Mouse (Mus musculus) MEL (cell line): Measurements from ENCODE around the gene Atl3. TPM values are rescaled to one million over a fixed set of nuclear protein-coding genes. Genes with fewer than 3 reads are reported as not detected.

Source experiments
- DNase-seq: peaks from one replicate; pipeline ENCODE4 v3.0.0; 2011; ENCODE audit warnings: low read depth, low spot score
- H3K27ac ChIP-seq: 2 replicates; pipeline ENCODE4 v1.5.1; 2012; ENCODE audit warnings: low read depth, mild to moderate bottlenecking, control low read depth, low read length, moderate library complexity; ENCODE audit not compliant: control insufficient read depth
- H3K27me3 ChIP-seq, 2 experiments: fragments of 150-350 bp in 1 of 2; sonication (generic) in 1 of 2; 2 replicates each; pipeline ENCODE4 v1.6.1; 2012; ENCODE audit warnings: low read length in 2 of 2, mild to moderate bottlenecking in 2 of 2, improper control_type of control experiment in 1 of 2, moderate library complexity in 1 of 2; ENCODE audit not compliant: insufficient read depth in 2 of 2, control insufficient read depth in 1 of 2
- H3K36me3 ChIP-seq, 2 experiments: 2 replicates each; pipeline ENCODE4 v1.6.1; 2012 to 2014; ENCODE audit warnings: low read length in 2 of 2, improper control_type of control experiment in 1 of 2, inconsistent platforms in 1 of 2, mild to moderate bottlenecking in 1 of 2; ENCODE audit not compliant: insufficient read depth in 2 of 2, control insufficient read depth in 1 of 2
- H3K4me1 ChIP-seq, 2 experiments: fragments of 150-350 bp in 1 of 2; sonication (generic) in 1 of 2; 2 replicates each; pipeline ENCODE4 v1.6.1; 2012; ENCODE audit warnings: low read length in 2 of 2, improper control_type of control experiment in 1 of 2, mild to moderate bottlenecking in 1 of 2; ENCODE audit not compliant: insufficient read depth in 2 of 2, control insufficient read depth in 1 of 2
- H3K4me3 ChIP-seq, 2 experiments: fragments of 150-350 bp in 1 of 2; sonication (generic) in 1 of 2; 2 replicates each; pipeline ENCODE4 v1.5.1; 2012; ENCODE audit warnings: low read depth in 2 of 2, low read length in 2 of 2, mild to moderate bottlenecking in 2 of 2, moderate library complexity in 2 of 2, control low read depth in 1 of 2, improper control_type of control experiment in 1 of 2; ENCODE audit not compliant: control insufficient read depth in 1 of 2, insufficient read depth in 1 of 2
- H3K79me2 ChIP-seq: 2 replicates; pipeline ENCODE4 v1.6.1; 2012; ENCODE audit warnings: mild to moderate bottlenecking, low read length, moderate library complexity; ENCODE audit not compliant: control insufficient read depth, poor library complexity, insufficient read depth
- H3K9ac ChIP-seq: 2 replicates; pipeline ENCODE4 v1.6.1; 2012; ENCODE audit warnings: low read depth, mild to moderate bottlenecking, control low read depth, low read length, moderate library complexity; ENCODE audit not compliant: control insufficient read depth, poor library complexity, severe bottlenecking
- H3K9me3 ChIP-seq: fragments of 150-350 bp; sonication (generic); replicated peaks from 2 replicates; pipeline ENCODE4 v1.6.1; 2012; ENCODE audit warnings: mild to moderate bottlenecking, low read length, improper control_type of control experiment, moderate library complexity; ENCODE audit not compliant: insufficient read depth
- BHLHE40 ChIP-seq: IDR thresholded peaks from 2 replicates; pipeline ENCODE4 v1.6.1; 2012; ENCODE audit warnings: low read depth, mild to moderate bottlenecking, inconsistent platforms, low read length, improper control_type of control experiment, borderline replicate concordance
- CHD2 ChIP-seq: IDR thresholded peaks from 2 replicates; pipeline ENCODE4 v1.6.1; 2011; ENCODE audit warnings: low read length, improper control_type of control experiment
- CTCF ChIP-seq, 3 experiments: IDR thresholded peaks in 2 of 3; conservative IDR thresholded peaks in 1 of 3; 2 replicates each; pipeline ENCODE4 v1.5.1; 2011 to 2012; ENCODE audit warnings: low read length in 3 of 3, low read depth in 2 of 3, mild to moderate bottlenecking in 2 of 3, improper control_type of control experiment in 1 of 3, inconsistent platforms in 1 of 3, mixed read lengths in 1 of 3, moderate library complexity in 1 of 3; ENCODE audit not compliant: control insufficient read depth in 1 of 3, insufficient read depth in 1 of 3, poor library complexity in 1 of 3, severe bottlenecking in 1 of 3
- E2F4 ChIP-seq: IDR thresholded peaks from 2 replicates; pipeline ENCODE4 v1.6.1; 2011; ENCODE audit warnings: low read depth, low read length, improper control_type of control experiment, borderline replicate concordance
- GATA1 ChIP-seq: IDR thresholded peaks from 2 replicates; pipeline ENCODE4 v1.6.1; 2011; ENCODE audit warnings: low read depth, low read length, improper control_type of control experiment
- HCFC1 ChIP-seq: IDR thresholded peaks from 2 replicates; pipeline ENCODE4 v1.6.1; 2012; ENCODE audit warnings: low read depth, mild to moderate bottlenecking, inconsistent platforms, low read length, improper control_type of control experiment, moderate library complexity
- MAX ChIP-seq: IDR thresholded peaks from 2 replicates; pipeline ENCODE4 v1.6.1; 2011; ENCODE audit warnings: low read length, improper control_type of control experiment
- MAZ ChIP-seq: IDR thresholded peaks from 2 replicates; pipeline ENCODE4 v1.6.1; 2012; ENCODE audit warnings: low read depth, mild to moderate bottlenecking, inconsistent platforms, low read length, improper control_type of control experiment
- MEF2A ChIP-seq: IDR thresholded peaks from 2 replicates; pipeline ENCODE4 v1.6.1; 2014; ENCODE audit warnings: low read depth, mild to moderate bottlenecking, inconsistent platforms, low read length, improper control_type of control experiment; ENCODE audit not compliant: poor library complexity, insufficient replicate concordance, severe bottlenecking; ENCODE audit errors: extremely low read depth
- MXI1 ChIP-seq: IDR thresholded peaks from 2 replicates; pipeline ENCODE4 v1.6.1; 2011; ENCODE audit warnings: mild to moderate bottlenecking, low read depth, low read length, improper control_type of control experiment
- MYC ChIP-seq: IDR thresholded peaks from 2 replicates; pipeline ENCODE4 v1.6.1; 2011; ENCODE audit warnings: low read depth, mild to moderate bottlenecking, low read length, improper control_type of control experiment, moderate library complexity
- NELFE ChIP-seq: IDR thresholded peaks from 2 replicates; pipeline ENCODE4 v1.6.1; 2011; ENCODE audit warnings: low read depth, low read length, improper control_type of control experiment
- NRF1 ChIP-seq: IDR thresholded peaks from 2 replicates; pipeline ENCODE4 v1.6.1; 2014; ENCODE audit warnings: low read depth, mild to moderate bottlenecking, inconsistent platforms, low read length, improper control_type of control experiment, moderate library complexity; ENCODE audit not compliant: poor library complexity, insufficient read depth, severe bottlenecking
- POLR2AphosphoS2 ChIP-seq: IDR thresholded peaks from 2 replicates; pipeline ENCODE4 v1.6.1; 2011; ENCODE audit warnings: low read length, improper control_type of control experiment
- RAD21 ChIP-seq: IDR thresholded peaks from 2 replicates; pipeline ENCODE4 v1.6.1; 2011; ENCODE audit warnings: mild to moderate bottlenecking, low read depth, low read length, improper control_type of control experiment
- RCOR1 ChIP-seq: IDR thresholded peaks from 2 replicates; pipeline ENCODE4 v1.6.1; 2012; ENCODE audit warnings: low read depth, mild to moderate bottlenecking, inconsistent platforms, low read length, improper control_type of control experiment
- SIN3A ChIP-seq: IDR thresholded peaks from 2 replicates; pipeline ENCODE4 v1.6.1; 2012; ENCODE audit warnings: low read length, improper control_type of control experiment, inconsistent platforms
- SMC3 ChIP-seq: IDR thresholded peaks from 2 replicates; pipeline ENCODE4 v1.6.1; 2011; ENCODE audit warnings: low read depth, low read length, improper control_type of control experiment
- TAL1 ChIP-seq: IDR thresholded peaks from 2 replicates; pipeline ENCODE4 v1.6.1; 2012; ENCODE audit warnings: mild to moderate bottlenecking, inconsistent platforms, low read length, moderate library complexity, mixed read lengths
- TBP ChIP-seq: IDR thresholded peaks from 2 replicates; pipeline ENCODE4 v1.8.0; 2011; ENCODE audit warnings: low read depth, low read length, improper control_type of control experiment
- UBTF ChIP-seq: IDR thresholded peaks from 2 replicates; pipeline ENCODE4 v1.6.1; 2012; ENCODE audit warnings: low read depth, mild to moderate bottlenecking, inconsistent platforms, low read length, improper control_type of control experiment, moderate library complexity, borderline replicate concordance; ENCODE audit not compliant: insufficient read depth
- USF1 ChIP-seq: IDR thresholded peaks from 2 replicates; pipeline ENCODE4 v1.6.1; 2014; ENCODE audit warnings: low read depth, mild to moderate bottlenecking, inconsistent platforms, low read length, improper control_type of control experiment, moderate library complexity
- USF2 ChIP-seq, 2 experiments: IDR thresholded peaks; 2 replicates each; pipeline ENCODE4 v1.6.1; 2011 to 2012; ENCODE audit warnings: improper control_type of control experiment in 2 of 2, low read length in 2 of 2, borderline replicate concordance in 1 of 2, inconsistent platforms in 1 of 2, low read depth in 1 of 2, mild to moderate bottlenecking in 1 of 2; ENCODE audit not compliant: insufficient read depth in 1 of 2
- ZKSCAN1 ChIP-seq: IDR thresholded peaks from 2 replicates; pipeline ENCODE4 v1.6.1; 2012; ENCODE audit warnings: low read depth, mild to moderate bottlenecking, inconsistent platforms, low read length, improper control_type of control experiment, moderate library complexity
- ZMIZ1 ChIP-seq: IDR thresholded peaks from 2 replicates; pipeline ENCODE4 v1.6.1; 2012; ENCODE audit warnings: low read depth, mild to moderate bottlenecking, inconsistent platforms, low read length, improper control_type of control experiment, moderate library complexity
- ZNF384 ChIP-seq: IDR thresholded peaks from 2 replicates; pipeline ENCODE4 v1.6.1; 2012; ENCODE audit warnings: low read depth, mild to moderate bottlenecking, inconsistent platforms, low read length, improper control_type of control experiment
- polyA plus RNA-seq, 2 experiments: library from polyadenylated mRNA; stranded (reverse) in 1 of 2; unstranded in 1 of 2; fragments of >175 nt in 1 of 2; fragments of >200 nt in 1 of 2; gene quantifications; 2 replicates each; pipeline versions ENCODE4 v1.2.1 to v1.2.4; 2012; ENCODE audit warnings: low replicate concordance in 2 of 2, low read depth in 1 of 2; ENCODE audit not compliant: insufficient read length in 2 of 2, insufficient read depth in 1 of 2, missing spikeins in 1 of 2
- total RNA-seq: library from RNA; depleted of rRNA; stranded (reverse); fragments of 300-350 nt; gene quantifications from 2 replicates; pipeline ENCODE4 v1.2.3, GENCODE M21; 2012

The Atl3 gene
- total and polyA plus RNA-seq, 3 experiments = 15.3 to 16.4 TPM; not detected in 1

DNA sequence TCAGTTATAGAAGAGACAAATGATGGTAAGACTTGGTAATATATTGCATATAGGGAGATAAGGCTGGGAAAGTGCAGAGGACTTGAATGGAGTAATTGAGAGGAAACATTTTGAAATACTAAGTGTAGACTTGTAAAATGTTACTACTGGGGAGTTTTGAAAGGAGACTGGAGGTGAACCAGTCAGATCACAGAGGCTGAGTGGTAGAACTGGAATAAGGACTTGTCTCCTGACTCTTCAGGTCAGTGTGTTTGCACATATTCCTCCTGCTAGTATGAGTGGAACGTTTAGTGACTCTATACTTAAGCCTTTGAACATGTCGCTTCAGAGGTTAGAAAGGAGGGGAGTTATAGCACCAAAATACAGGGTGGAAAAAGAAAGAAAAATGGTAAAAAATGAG, 8.6 kb downstream of the Atl3 start:
- Histone ChIP-seq H3K9ac (no peak overlapping the region), H3K9me3 (no peaks in the 10 kb centered on the region), H3K4me3 (no peak overlapping the region), H3K27ac (no peak overlapping the region), H3K79me2 (peaks cover 6% of the 10 kb centered on the region; the same call in 1 of the 2 replicates), H3K27me3 (no peaks in the 10 kb centered on the region), H3K4me1 (no peaks in the 10 kb centered on the region; a peak in 1 of 4 replicates), H3K36me3 (no peaks in the 10 kb centered on the region; a peak in 1 of 4 replicates)
- DNase-seq = no peak
- TF ChIP-seq UBTF = no peak
- TF ChIP-seq SMC3 = no peak
- TF ChIP-seq NRF1 = no peak
- no peak for TF ChIP-seq SIN3A
- TF ChIP-seq TAL1 = no peak
- no peak for TF ChIP-seq RAD21
- no peak for TF ChIP-seq TBP
- TF ChIP-seq USF2 (IDR thresholded peaks at IDR 0.05; ENCODE audit: borderline replicate concordance in 1 of 2, insufficient read depth in 1 of 2, low read depth in 1 of 2, low read length in 2 of 2) = no peak
- no peak for TF ChIP-seq NELFE
- no peak for TF ChIP-seq MAX
- no peak for TF ChIP-seq MEF2A
- no peak for TF ChIP-seq CTCF (IDR thresholded peaks at IDR 0.05 in 2 of 3, conservative IDR thresholded peaks at IDR 0.05 in 1 of 3; ENCODE audit: control insufficient read depth in 1 of 3, insufficient read depth in 1 of 3, low read depth in 2 of 3, low read length in 3 of 3, poor library complexity in 1 of 3, severe bottlenecking in 1 of 3)
- no peak for TF ChIP-seq RCOR1
- no peak for TF ChIP-seq HCFC1

DNA sequence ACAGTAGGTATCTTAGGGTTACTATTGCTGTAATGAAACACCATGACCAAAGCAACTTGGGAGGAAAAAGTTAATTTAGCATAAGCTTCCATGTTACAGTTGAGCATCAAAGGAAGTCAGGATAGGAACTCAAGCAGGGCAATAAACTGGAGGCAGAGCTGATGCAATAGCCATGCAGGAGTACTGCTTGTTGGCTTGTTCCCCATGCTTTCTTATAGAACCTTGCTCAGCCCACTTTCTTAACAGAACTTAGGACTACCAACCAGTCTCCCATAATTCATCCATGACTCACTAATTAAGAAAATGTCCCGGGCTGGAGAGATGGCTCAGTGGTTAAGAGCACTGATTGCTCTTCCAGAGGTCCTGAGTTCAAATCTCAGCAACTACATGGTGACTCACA, 12.5 kb downstream of the Atl3 start:
- H3K9me3 ChIP-seq = no peaks in the 10 kb centered on the region
- H3K4me1 ChIP-seq = no peaks in the 10 kb centered on the region; a peak in 1 of 4 replicates
- H3K27me3 ChIP-seq = no peaks in the 10 kb centered on the region
- H3K4me3 ChIP-seq = no peak overlapping the region
- no peak overlapping the region for H3K27ac ChIP-seq
- TF ChIP-seq MAZ = no peak
- TF ChIP-seq CTCF (IDR thresholded peaks at IDR 0.05 in 2 of 3, conservative IDR thresholded peaks at IDR 0.05 in 1 of 3; ENCODE audit: control insufficient read depth in 1 of 3, insufficient read depth in 1 of 3, low read depth in 2 of 3, low read length in 3 of 3, poor library complexity in 1 of 3, severe bottlenecking in 1 of 3) = no peak
- no peak for TF ChIP-seq USF1
- TF ChIP-seq UBTF = no peak
- no peak for TF ChIP-seq ZMIZ1
- TF ChIP-seq MXI1 = no peak
- TF ChIP-seq MYC = no peak
- no peak for TF ChIP-seq ZKSCAN1
- TF ChIP-seq E2F4 = no peak
- TF ChIP-seq BHLHE40 = no peak
- no peak for TF ChIP-seq GATA1
- TF ChIP-seq ZNF384 = no peak
- no peak for TF ChIP-seq POLR2AphosphoS2
- TF ChIP-seq CHD2 = no peak
- TF ChIP-seq MAX = no peak
- TF ChIP-seq SIN3A = no peak
- TF ChIP-seq, all 39 proteins: peak for 0
- H3K9ac ChIP-seq = no peak overlapping the region
- peaks cover 0 to 4% of the 10 kb centered on the region in 2 experiments; a peak in 3 of 4 replicates for H3K36me3 ChIP-seq
- no peak for DNase-seq
- peaks cover 4% of the 10 kb centered on the region; the same call in 1 of the 2 replicates for H3K79me2 ChIP-seq
